Mouse (Mus musculus) kidney, postnatal 0 days (tissue): ENCODE measurements around the gene Notch2. TPM values are rescaled to one million over a fixed set of nuclear protein-coding genes. Genes with fewer than 3 reads are reported as not detected.

Experiments
- ATAC-seq: fragments of 200-750 bp; cut with Nextera tagmentation; replicated peaks from 2 replicates; pipeline ENCODE4 v1.8.0; 2017; ENCODE audit warnings: low read depth, moderate number of reproducible peaks, moderate TSS enrichment, moderate library complexity; ENCODE audit not compliant: low FRiP score
- DNase-seq: peaks from one replicate; pipeline ENCODE4 v3.0.0-alpha.2; 2016; ENCODE audit warnings: low spot score
- H3K27ac ChIP-seq: fragments of 300-500 bp; sonication (generic); 2 replicates; pipeline ENCODE4 v1.5.1; 2014; ENCODE audit warnings: mild to moderate bottlenecking
- H3K27me3 ChIP-seq: fragments of 300-500 bp; sonication (generic); 2 replicates; pipeline ENCODE4 v1.6.1; 2014; ENCODE audit warnings: low read length, mixed read lengths; ENCODE audit not compliant: insufficient read depth
- H3K36me3 ChIP-seq: fragments of 300-500 bp; sonication (generic); 2 replicates; pipeline ENCODE4 v1.6.1; 2014; ENCODE audit warnings: low read length, mixed read lengths; ENCODE audit not compliant: insufficient read depth
- H3K4me1 ChIP-seq: fragments of 300-500 bp; sonication (generic); replicated peaks from 2 replicates; pipeline ENCODE4 v1.6.1; 2014; ENCODE audit warnings: antibody characterized with exemption, low read length, mixed read lengths; ENCODE audit not compliant: insufficient read depth
- H3K4me2 ChIP-seq: fragments of 300-500 bp; sonication (generic); 2 replicates; pipeline ENCODE4 v1.6.1; 2014; ENCODE audit warnings: mild to moderate bottlenecking, low read length, moderate library complexity, mixed read lengths
- H3K4me3 ChIP-seq: fragments of 300-500 bp; sonication (generic); replicated peaks from 2 replicates; pipeline ENCODE4 v1.5.1; 2014; ENCODE audit warnings: low read depth, low read length
- H3K9ac ChIP-seq: fragments of 300-500 bp; sonication (generic); 2 replicates; pipeline ENCODE4 v1.6.1; 2014; ENCODE audit warnings: low read depth, low read length
- H3K9me3 ChIP-seq: fragments of 300-500 bp; sonication (generic); replicated peaks from 2 replicates; pipeline ENCODE4 v1.6.1; 2016; ENCODE audit warnings: low read length, inconsistent platforms, mixed read lengths
- CTCF ChIP-seq: IDR thresholded peaks from 2 replicates; pipeline ENCODE4 v1.5.1; 2016; ENCODE audit warnings: antibody characterized with exemption, low read depth, mild to moderate bottlenecking, moderate library complexity
- WGBS: fragments of 180-500 bp; shearing (Covaris S2); extraction: QIAGEN DNeasy Blood & Tissue Kit; methylation state at CpG from one replicate; pipeline ENCODE4 v1.1.7; 2014; 5-methylcytosine and 5-hydroxymethylcytosine counted together
- polyA plus RNA-seq: library from polyadenylated mRNA; unstranded; fragments of >200 nt; fragmentation: Nextera tagmentation; extraction: Ambion mirVana; gene quantifications from 2 replicates; pipeline ENCODE4 v1.2.1, GENCODE M21; 2015

Gene Notch2
- polyA plus RNA-seq, 1 experiment from 2014 or later, result 25.2 TPM

DNA sequence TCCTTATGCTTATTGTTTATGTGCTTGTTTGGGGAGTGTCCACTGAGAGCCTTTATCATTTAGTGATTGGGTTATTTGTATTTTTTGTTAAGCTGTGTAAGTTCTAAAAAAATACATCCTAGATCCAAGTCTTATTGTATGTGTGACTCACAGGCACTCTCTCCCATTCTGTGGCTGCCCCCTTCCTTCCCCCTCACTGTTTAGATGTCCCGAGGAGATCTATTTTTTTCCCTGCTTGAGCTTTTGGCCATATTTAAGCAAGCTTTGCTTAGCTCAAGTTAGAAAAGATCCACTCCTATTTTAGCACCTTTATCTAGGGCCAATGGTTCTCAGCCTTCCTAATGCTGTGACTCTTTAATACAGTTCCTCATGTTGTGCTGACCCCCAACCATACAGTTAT, 65.5 kb downstream of the Notch2 start:
- Histone ChIP-seq H3K9me3 (no peaks in the 10 kb centered on the region), H3K27ac (no peak overlapping the region), H3K36me3 (peaks cover 24% of the 10 kb centered on the region), H3K9ac (no peak overlapping the region), H3K4me1 (no peaks in the 10 kb centered on the region), H3K4me3 (no peak overlapping the region), H3K4me2 (no peak overlapping the region), H3K27me3 (no peaks in the 10 kb centered on the region)
- DNase-seq, result no peak
- 53% methylated on average over 1 of the region's 1 CpGs for WGBS
- no peak for TF ChIP-seq CTCF
- no peak for ATAC-seq

- 81% methylated on average over 2 of the region's 2 CpGs for WGBS
- Histone ChIP-seq H3K27me3 (no peaks in the 10 kb centered on the region), H3K4me3 (no peak overlapping the region), H3K9me3 (no peaks in the 10 kb centered on the region), H3K36me3 (peaks cover 24% of the 10 kb centered on the region), H3K27ac (no peak overlapping the region), H3K4me2 (no peak overlapping the region), H3K4me1 (no peaks in the 10 kb centered on the region), H3K9ac (no peak overlapping the region)
- TF ChIP-seq CTCF, result no peak
- DNase-seq, result no peak
- no peak for ATAC-seq
These were observed 66.4 kb downstream of the Notch2 start for GRCm38 (mm10) chr3:98079601-98080215.

DNA sequence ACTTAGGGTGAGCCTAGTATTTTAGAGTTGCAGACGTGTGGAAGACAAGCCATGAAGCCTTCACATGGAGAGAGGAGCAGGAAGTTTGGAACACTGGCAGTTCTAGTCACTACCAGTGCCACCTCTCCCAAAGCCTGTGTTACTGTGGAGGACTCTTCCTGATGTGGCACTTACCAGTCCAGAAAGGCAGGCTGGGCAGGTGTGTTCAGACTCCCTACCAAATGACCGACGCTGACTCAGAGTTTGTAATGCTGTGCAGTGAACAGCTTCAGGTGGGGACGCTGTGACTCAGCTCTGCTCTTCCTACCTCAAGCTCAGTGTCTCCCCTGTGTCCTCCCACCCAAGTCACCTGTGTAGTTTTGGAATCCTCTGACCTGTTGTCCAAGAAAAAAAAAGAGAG, 67.3 kb downstream of the Notch2 start:
- no peaks in the 10 kb centered on the region for H3K27me3 ChIP-seq
- H3K36me3 ChIP-seq, result peaks cover 24% of the 10 kb centered on the region
- no peaks in the 10 kb centered on the region; the same call in 1 of the 2 replicates for H3K4me1 ChIP-seq
- WGBS, result 90% methylated on average over 4 of the region's 4 CpGs
- ATAC-seq, result no peak
- no peak overlapping the region for H3K4me2 ChIP-seq
- no peak overlapping the region for H3K4me3 ChIP-seq
- H3K9ac ChIP-seq, result no peak overlapping the region
- TF ChIP-seq CTCF, result no peak
- H3K27ac ChIP-seq, result no peak overlapping the region
- no peaks in the 10 kb centered on the region for H3K9me3 ChIP-seq
- no peak for DNase-seq

DNA sequence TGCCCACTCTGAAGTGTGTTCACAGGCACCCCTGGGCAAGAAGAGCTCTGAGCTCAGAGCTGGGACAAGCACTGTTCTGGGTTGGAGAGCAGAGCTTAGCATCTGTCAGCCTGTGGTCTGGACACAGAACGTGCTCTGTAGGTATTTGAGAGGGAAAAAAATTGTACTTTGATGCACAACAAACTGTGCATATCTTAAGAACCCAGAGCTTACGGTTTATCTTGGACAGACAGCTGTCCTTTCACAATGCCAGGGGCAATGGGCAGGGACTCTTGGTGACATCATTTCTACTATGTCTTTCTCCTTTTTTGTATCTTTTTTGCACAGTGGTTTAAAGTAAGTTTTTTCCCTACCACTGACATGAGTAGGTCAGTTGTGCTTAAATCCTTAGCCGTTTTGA, 68.9 kb downstream of the Notch2 start:
- no peak overlapping the region for H3K27ac ChIP-seq
- WGBS, result 86% methylated on average over 3 of the region's 3 CpGs
- no peak for ATAC-seq
- no peak for TF ChIP-seq CTCF
- no peak for DNase-seq
- no peak overlapping the region for H3K4me2 ChIP-seq
- no peaks in the 10 kb centered on the region for H3K9me3 ChIP-seq
- H3K9ac ChIP-seq, result no peak overlapping the region
- H3K36me3 ChIP-seq, result peaks cover 21% of the 10 kb centered on the region; the same call in 1 of the 2 replicates
- no peaks in the 10 kb centered on the region; the same call in 1 of the 2 replicates for H3K4me1 ChIP-seq
- no peaks in the 10 kb centered on the region for H3K27me3 ChIP-seq
- H3K4me3 ChIP-seq, result no peak overlapping the region

DNA sequence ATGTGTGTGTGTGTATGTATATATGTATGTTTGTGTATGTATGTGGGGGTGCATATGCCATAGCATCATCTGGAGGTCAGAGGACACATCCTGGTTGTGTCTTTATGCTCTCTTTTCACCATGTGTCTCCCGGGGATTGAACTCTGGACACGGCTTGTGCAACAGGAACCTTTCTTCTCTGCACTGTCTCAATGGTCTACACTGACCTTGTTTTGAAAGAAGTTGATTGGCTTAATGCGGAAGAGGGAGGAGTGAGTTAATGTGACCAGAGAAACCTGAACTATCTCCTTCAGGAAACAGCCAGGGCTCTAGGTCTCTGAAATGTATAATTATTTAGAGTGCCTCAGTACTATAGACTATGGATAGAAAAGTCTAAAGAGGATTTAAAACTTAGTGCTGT, 69.6 kb downstream of the Notch2 start:
- ATAC-seq (no peak), DNase-seq (no peak)
- Histone ChIP-seq H3K9ac (no peak overlapping the region), H3K36me3 (peaks cover 14% of the 10 kb centered on the region; the same call in 1 of the 2 replicates), H3K4me1 (no peaks in the 10 kb centered on the region; the same call in 1 of the 2 replicates), H3K4me3 (no peak overlapping the region), H3K4me2 (no peak overlapping the region), H3K27ac (no peak overlapping the region), H3K9me3 (no peaks in the 10 kb centered on the region), H3K27me3 (no peaks in the 10 kb centered on the region)
- TF ChIP-seq CTCF, result no peak
- 73% methylated on average over 3 of the region's 3 CpGs for WGBS

DNA sequence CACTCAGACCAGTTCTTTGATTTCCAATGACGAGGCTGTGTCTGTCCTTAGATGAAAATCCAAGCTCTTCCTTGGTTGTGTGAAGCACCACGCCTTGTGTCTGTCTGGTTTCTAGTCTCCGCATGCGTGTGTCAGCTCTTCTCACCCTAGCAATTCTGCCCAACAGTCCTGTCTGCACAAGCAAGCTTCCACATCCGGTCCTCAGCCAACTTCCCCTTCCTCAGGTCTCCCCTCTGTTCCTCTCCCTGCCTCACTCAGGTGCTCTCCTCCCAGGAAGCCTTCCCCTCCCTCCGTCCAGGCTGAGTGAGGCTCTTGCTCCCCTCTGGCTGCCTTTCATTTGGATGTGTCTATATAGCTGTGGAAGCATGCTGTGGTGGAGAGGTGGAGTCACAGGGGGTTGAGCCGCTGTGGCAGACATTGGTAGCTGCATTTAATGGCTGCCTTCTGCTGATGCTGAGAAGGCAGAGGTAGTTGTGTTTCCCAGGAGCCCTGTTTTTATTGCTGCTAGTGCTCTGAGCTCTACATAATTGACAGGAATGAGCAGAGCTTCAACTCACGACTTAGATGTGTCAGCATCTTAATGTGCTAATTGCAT, 70.8 kb downstream of the Notch2 start:
- H3K27ac ChIP-seq, result no peak overlapping the region
- H3K4me3 ChIP-seq, result no peak overlapping the region
- H3K9me3 ChIP-seq, result no peaks in the 10 kb centered on the region
- no peak for DNase-seq
- H3K4me2 ChIP-seq, result no peak overlapping the region
- H3K9ac ChIP-seq, result no peak overlapping the region
- H3K36me3 ChIP-seq, result peaks cover 11% of the 10 kb centered on the region; the same call in 1 of the 2 replicates
- no peak for TF ChIP-seq CTCF
- no peaks in the 10 kb centered on the region for H3K27me3 ChIP-seq
- WGBS, result 74% methylated on average over 8 of the region's 8 CpGs
- no peak for ATAC-seq
- no peaks in the 10 kb centered on the region; the same call in 1 of the 2 replicates for H3K4me1 ChIP-seq
